Mouse (Mus musculus): ENCODE measurements around the gene Armt1. TPM values are rescaled to one million over a fixed set of nuclear protein-coding genes. Genes with fewer than 3 reads are reported as not detected.

Armt1 gene
- polyA plus RNA-seq (2016; fragmentation: Nextera tagmentation; extraction: Ambion mirVana), result 27.5 and 28.5 TPM in 2 replicates

- Histone ChIP-seq H3K4me1 (replicated peaks) (peaks cover 15% of the 10 kb centered on the region), H3K9me3 (no peaks in the 10 kb centered on the region), H3K27ac (peak within 1 kb of the TSS; percentile 83), H3K4me2 (peak within 1 kb of the TSS; percentile 67), H3K36me3 (peaks cover 22% of the 10 kb centered on the region), H3K4me3 (replicated peaks) (peak within 1 kb of the TSS; percentile 64), H3K27me3 (no peaks in the 10 kb centered on the region), H3K9ac (replicated peaks) (peak within 1 kb of the TSS; percentile 77)
- under 1% methylated on average over 65 of the region's 75 CpGs for WGBS
- peak; percentile 92 for ATAC-seq (ENCODE audit: insufficient number of reproducible peaks, insufficient read depth, low FRiP score, low TSS enrichment, low read depth)
These were observed at the start of gene Armt1, which contains the start of gene Rmnd1 for GRCm38 (mm10) chr10:4432123-4432931. Gene Armt1 (plus strand): TSS chr10:4432467. Gene Rmnd1 (minus strand): TSS chr10:4432388.

GRCm38 (mm10) chr10:4384244-4384643 is 48.0 kb upstream of the Armt1 start:
- H3K4me3 ChIP-seq (replicated peaks), result no peak overlapping the region
- ATAC-seq (ENCODE audit: insufficient number of reproducible peaks, insufficient read depth, low FRiP score, low TSS enrichment, low read depth), result no peak
- H3K9me3 ChIP-seq, result no peaks in the 10 kb centered on the region
- H3K36me3 ChIP-seq, result no peaks in the 10 kb centered on the region
- no peak overlapping the region for H3K9ac ChIP-seq (replicated peaks)
- no peak overlapping the region for H3K27ac ChIP-seq
- no peak overlapping the region for H3K4me2 ChIP-seq
- peaks cover 16% of the 10 kb centered on the region for H3K4me1 ChIP-seq (replicated peaks)
- H3K27me3 ChIP-seq, result no peaks in the 10 kb centered on the region
- WGBS, result 93% methylated on average over 7 of the region's 7 CpGs

GRCm38 (mm10) chr10:4386609-4387591 is 45.4 kb upstream of the Armt1 start:
- no peaks in the 10 kb centered on the region for H3K9me3 ChIP-seq
- H3K27ac ChIP-seq, result peak overlapping the region; percentile 99
- H3K9ac ChIP-seq (replicated peaks), result peak overlapping the region; percentile 99
- ATAC-seq (ENCODE audit: insufficient number of reproducible peaks, insufficient read depth, low FRiP score, low TSS enrichment, low read depth), result peak; percentile 93
- peak overlapping the region; percentile 94 for H3K4me2 ChIP-seq
- H3K36me3 ChIP-seq, result 0 out of 2 replicates have a peak, but pooled peaks cover 5% of the 10 kb centered on the region
- WGBS, result under 1% methylated on average over 79 of the region's 133 CpGs
- peak overlapping the region; percentile 99 for H3K4me3 ChIP-seq (replicated peaks)
- H3K27me3 ChIP-seq, result no peaks in the 10 kb centered on the region
- peaks cover 41% of the 10 kb centered on the region for H3K4me1 ChIP-seq (replicated peaks)

GRCm38 (mm10) chr10:4387701-4388383 is 44.4 kb upstream of the Armt1 start, which contains the start of gene Zbtb2:
Gene Zbtb2 (minus strand): TSS chr10:4388108.
- H3K4me3 ChIP-seq (replicated peaks), result peak within 1 kb of the TSS; percentile 99
- WGBS, result under 1% methylated on average over 71 of the region's 87 CpGs
- H3K4me1 ChIP-seq (replicated peaks), result peaks cover 40% of the 10 kb centered on the region
- H3K36me3 ChIP-seq, result peaks cover 12% of the 10 kb centered on the region
- H3K9ac ChIP-seq (replicated peaks), result peak within 1 kb of the TSS; percentile 99
- H3K9me3 ChIP-seq, result no peaks in the 10 kb centered on the region
- H3K27me3 ChIP-seq, result no peaks in the 10 kb centered on the region
- no peak for ATAC-seq (ENCODE audit: insufficient number of reproducible peaks, insufficient read depth, low FRiP score, low TSS enrichment, low read depth)
- peak within 1 kb of the TSS; percentile 94 for H3K4me2 ChIP-seq
- peak within 1 kb of the TSS; percentile 99 for H3K27ac ChIP-seq

- Histone ChIP-seq H3K9me3 (no peaks in the 10 kb centered on the region), H3K4me3 (replicated peaks) (peak overlapping the region; percentile 99), H3K36me3 (peaks cover 17% of the 10 kb centered on the region), H3K27me3 (no peaks in the 10 kb centered on the region), H3K27ac (peak overlapping the region; percentile 99), H3K9ac (replicated peaks) (peak overlapping the region; percentile 99), H3K4me1 (replicated peaks) (peaks cover 35% of the 10 kb centered on the region), H3K4me2 (peak overlapping the region; percentile 94)
- WGBS, result 1% methylated on average over 19 of the region's 19 CpGs
- no peak for ATAC-seq (ENCODE audit: insufficient number of reproducible peaks, insufficient read depth, low FRiP score, low TSS enrichment, low read depth)
These were observed 43.9 kb upstream of the Armt1 start for GRCm38 (mm10) chr10:4388384-4388745.

- H3K4me1 ChIP-seq (replicated peaks), result peaks cover 33% of the 10 kb centered on the region
- H3K4me2 ChIP-seq, result peak overlapping the region; percentile 94
- 0 out of 2 replicates have a peak overlapping the region, but pooled peaks have one; percentile 99 for H3K27ac ChIP-seq
- H3K9me3 ChIP-seq, result no peaks in the 10 kb centered on the region
- peak overlapping the region; percentile 99 for H3K4me3 ChIP-seq (replicated peaks)
- 21% methylated on average over 10 of the region's 10 CpGs for WGBS
- peaks cover 21% of the 10 kb centered on the region for H3K36me3 ChIP-seq
- peak overlapping the region; percentile 99 for H3K9ac ChIP-seq (replicated peaks)
- no peak for ATAC-seq (ENCODE audit: insufficient number of reproducible peaks, insufficient read depth, low FRiP score, low TSS enrichment, low read depth)
- no peaks in the 10 kb centered on the region for H3K27me3 ChIP-seq
These were observed 43.2 kb upstream of the Armt1 start for GRCm38 (mm10) chr10:4389036-4389435.

- Histone ChIP-seq H3K27ac (no peak overlapping the region), H3K36me3 (peaks cover 27% of the 10 kb centered on the region), H3K4me2 (peak overlapping the region; percentile 94), H3K27me3 (no peaks in the 10 kb centered on the region), H3K9me3 (no peaks in the 10 kb centered on the region), H3K9ac (replicated peaks) (peak overlapping the region; percentile 99), H3K4me1 (replicated peaks) (peaks cover 33% of the 10 kb centered on the region), H3K4me3 (replicated peaks) (peak overlapping the region; percentile 99)
- no peak for ATAC-seq (ENCODE audit: insufficient number of reproducible peaks, insufficient read depth, low FRiP score, low TSS enrichment, low read depth)
- 69% methylated on average over 5 of the region's 5 CpGs for WGBS
These were observed 42.7 kb upstream of the Armt1 start for GRCm38 (mm10) chr10:4389461-4390112.

GRCm38 (mm10) chr10:4390550-4390949 is 41.7 kb upstream of the Armt1 start:
- WGBS, result 66% methylated on average over 2 of the region's 2 CpGs
- no peaks in the 10 kb centered on the region for H3K27me3 ChIP-seq
- H3K9me3 ChIP-seq, result no peaks in the 10 kb centered on the region
- H3K4me1 ChIP-seq (replicated peaks), result peaks cover 33% of the 10 kb centered on the region
- ATAC-seq (ENCODE audit: insufficient number of reproducible peaks, insufficient read depth, low FRiP score, low TSS enrichment, low read depth), result no peak
- H3K27ac ChIP-seq, result no peak overlapping the region
- peak overlapping the region; percentile 94 for H3K4me2 ChIP-seq
- H3K36me3 ChIP-seq, result peaks cover 36% of the 10 kb centered on the region
- H3K9ac ChIP-seq (replicated peaks), result no peak overlapping the region
- H3K4me3 ChIP-seq (replicated peaks), result no peak overlapping the region

- Histone ChIP-seq H3K9me3 (no peaks in the 10 kb centered on the region), H3K4me3 (replicated peaks) (no peak overlapping the region), H3K27ac (no peak overlapping the region), H3K27me3 (no peaks in the 10 kb centered on the region), H3K9ac (replicated peaks) (no peak overlapping the region), H3K4me1 (replicated peaks) (peaks cover 33% of the 10 kb centered on the region), H3K4me2 (0 out of 2 replicates have a peak overlapping the region, but pooled peaks have one; percentile 7), H3K36me3 (peaks cover 42% of the 10 kb centered on the region)
- 67% methylated on average over 5 of the region's 5 CpGs for WGBS
- no peak for ATAC-seq (ENCODE audit: insufficient number of reproducible peaks, insufficient read depth, low FRiP score, low TSS enrichment, low read depth)
These were observed 41.2 kb upstream of the Armt1 start for GRCm38 (mm10) chr10:4391076-4391475.

GRCm38 (mm10) chr10:4391851-4392250 is 40.4 kb upstream of the Armt1 start:
- Histone ChIP-seq H3K9me3 (no peaks in the 10 kb centered on the region), H3K36me3 (peaks cover 45% of the 10 kb centered on the region), H3K4me3 (replicated peaks) (no peak overlapping the region), H3K9ac (replicated peaks) (no peak overlapping the region), H3K27me3 (no peaks in the 10 kb centered on the region), H3K4me2 (no peak overlapping the region), H3K27ac (no peak overlapping the region), H3K4me1 (replicated peaks) (peaks cover 33% of the 10 kb centered on the region)
- WGBS, result 63% methylated on average over 6 of the region's 6 CpGs
- ATAC-seq (ENCODE audit: insufficient number of reproducible peaks, insufficient read depth, low FRiP score, low TSS enrichment, low read depth), result no peak

Data from limb, embryonic 12.5 days (tissue).